Mouse (Mus musculus) forebrain, embryonic 14.5 days (tissue): ENCODE data around the gene Slc6a19. TPM values are rescaled to one million over a fixed set of nuclear protein-coding genes. Genes with fewer than 3 reads are reported as not detected.
"Not testable (repeated sequence)": the region's sequence is repeated elsewhere in the genome, so short reads cannot be mapped to it uniquely, and the experiment has no call there.

ENCODE experiments used
- ATAC-seq: fragments of 200-750 bp; cut with Nextera tagmentation; 2 replicates; pipeline ENCODE4 v1.8.0; 2017; ENCODE audit warnings: mild to moderate bottlenecking, moderate library complexity
- DNase-seq: peaks from one replicate; pipeline ENCODE4 v3.0.0-alpha.2; 2015; ENCODE audit warnings: low spot score
- H3K27ac ChIP-seq: fragments of 300-500 bp; sonication (generic); 2 replicates; pipeline ENCODE4 v1.5.1; 2014; ENCODE audit warnings: low read depth, mild to moderate bottlenecking, control low read depth, low read length, moderate library complexity
- H3K27me3 ChIP-seq: fragments of 300-500 bp; sonication (generic); replicated peaks from 2 replicates; pipeline ENCODE4 v1.6.1; 2014; ENCODE audit warnings: low read length, control low read depth, mixed read lengths; ENCODE audit not compliant: control insufficient read depth, insufficient read depth
- H3K36me3 ChIP-seq: fragments of 300-500 bp; sonication (generic); 2 replicates; pipeline ENCODE4 v1.6.1; 2014; ENCODE audit warnings: low read length, control low read depth; ENCODE audit not compliant: control insufficient read depth, insufficient read depth
- H3K4me1 ChIP-seq: fragments of 300-500 bp; sonication (generic); 2 replicates; pipeline ENCODE4 v1.6.1; 2014; ENCODE audit warnings: antibody characterized with exemption, low read length, control low read depth; ENCODE audit not compliant: control insufficient read depth, insufficient read depth
- H3K4me2 ChIP-seq: fragments of 300-500 bp; sonication (generic); 2 replicates; pipeline ENCODE4 v1.6.1; 2014; ENCODE audit warnings: mild to moderate bottlenecking, control low read depth, low read length
- H3K4me3 ChIP-seq: fragments of 300-500 bp; sonication (generic); 2 replicates; pipeline ENCODE4 v1.5.1; 2014; ENCODE audit warnings: low read depth, low read length, control low read depth
- H3K9ac ChIP-seq: fragments of 300-500 bp; sonication (generic); 2 replicates; pipeline ENCODE4 v1.6.1; 2014; ENCODE audit warnings: mild to moderate bottlenecking, low read length, control low read depth, moderate library complexity
- H3K9me3 ChIP-seq: fragments of 300-500 bp; sonication (generic); replicated peaks from 2 replicates; pipeline ENCODE4 v1.6.1; 2016; ENCODE audit warnings: low read length, control low read depth, mixed read lengths; ENCODE audit not compliant: control insufficient read depth
- WGBS: fragments of 180-500 bp; shearing (Covaris S2); extraction: QIAGEN DNeasy Blood & Tissue Kit; methylation state at CpG from one replicate; pipeline ENCODE4 v1.1.7; 2014; 5-methylcytosine and 5-hydroxymethylcytosine counted together
- polyA plus RNA-seq: library from polyadenylated mRNA; unstranded; fragments of >200 nt; fragmentation: Nextera tagmentation; extraction: Ambion mirVana; gene quantifications from 2 replicates; pipeline ENCODE4 v1.2.1, GENCODE M21; 2014

The Slc6a19 gene
- polyA plus RNA-seq, 1 experiment from 2014 or later = 0.41 TPM

DNA sequence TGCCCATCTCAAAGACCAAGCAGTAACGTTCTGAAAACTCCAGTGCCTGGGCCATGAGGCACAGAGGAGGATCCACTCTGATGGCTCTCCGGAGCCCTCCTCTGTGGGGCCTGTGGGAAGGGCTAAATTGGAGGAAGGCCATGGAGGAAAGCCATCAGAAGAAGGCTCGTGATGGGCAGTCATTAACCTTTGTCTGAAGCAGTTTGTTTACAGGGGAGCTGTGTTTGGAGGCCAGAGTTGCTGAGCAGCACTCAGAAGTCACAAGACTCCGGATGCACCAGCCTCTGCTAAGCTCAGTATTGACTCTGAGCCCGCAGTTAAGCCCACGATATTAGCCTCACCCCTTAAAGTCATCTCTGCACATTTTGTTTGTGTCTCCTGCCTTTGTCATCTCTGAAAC, 4.8 kb upstream of the Slc6a19 start:
- 75% methylated on average over 6 of the region's 6 CpGs for WGBS
- H3K36me3 ChIP-seq = no peaks in the 10 kb centered on the region

DNA sequence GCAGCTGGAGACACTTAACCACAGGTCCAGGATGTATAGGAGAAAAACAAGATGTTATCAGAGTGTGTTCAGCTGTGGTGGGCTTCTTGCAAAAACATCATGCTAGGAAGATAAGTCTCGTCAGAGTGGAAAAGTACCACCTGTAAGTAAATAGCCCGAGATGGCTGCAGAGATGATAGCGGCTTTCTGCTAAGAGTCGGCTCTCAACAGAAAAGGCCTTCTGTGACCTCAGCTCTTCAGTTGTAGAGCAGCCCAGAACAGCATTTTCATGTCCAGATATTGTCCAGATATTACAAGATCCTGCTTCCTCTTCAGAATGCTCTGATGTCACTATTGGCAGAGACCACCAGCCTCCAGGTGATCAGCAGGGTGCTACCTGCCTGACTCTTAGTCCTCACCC, 1.2 kb downstream of the Slc6a19 start:
- not testable (repeated sequence) for H3K9ac ChIP-seq, H3K4me3 ChIP-seq, H3K27ac ChIP-seq, H3K36me3 ChIP-seq, H3K4me1 ChIP-seq, ATAC-seq, H3K4me2 ChIP-seq, DNase-seq, H3K27me3 ChIP-seq, H3K9me3 ChIP-seq
- 88% methylated on average over 4 of the region's 4 CpGs for WGBS

More for the DNA sequence above, 4.8 kb upstream of the Slc6a19 start:
- Histone ChIP-seq H3K27me3 (no peaks in the 10 kb centered on the region), H3K4me1 (no peaks in the 10 kb centered on the region), H3K4me3 (no peak overlapping the region), H3K9me3 (no peaks in the 10 kb centered on the region), H3K4me2 (no peak overlapping the region), H3K9ac (no peak overlapping the region), H3K27ac (no peak overlapping the region)
- no peak for ATAC-seq
- DNase-seq = no peak

DNA sequence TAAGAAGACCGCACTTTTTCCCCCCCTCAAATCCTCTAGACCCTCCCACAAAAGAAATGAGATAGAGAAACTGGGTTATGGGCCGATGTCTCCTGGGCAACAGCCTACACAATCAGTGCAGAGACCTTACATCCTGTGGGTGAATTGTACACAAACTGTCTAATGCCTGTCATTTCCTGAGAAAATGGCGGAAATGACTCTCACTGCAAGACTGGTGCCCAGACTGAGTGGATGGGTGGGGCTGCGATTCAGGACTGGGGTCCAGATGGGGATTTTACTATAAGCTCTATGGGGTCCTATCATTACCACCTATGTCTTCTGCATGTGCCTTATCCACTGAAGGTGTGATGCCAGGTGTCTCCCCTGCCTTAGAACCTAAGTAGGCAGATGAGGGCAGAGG, 1.9 kb downstream of the Slc6a19 start:
- no peak overlapping the region for H3K4me3 ChIP-seq
- ATAC-seq = no peak
- 87% methylated on average over 4 of the region's 4 CpGs for WGBS

DNA sequence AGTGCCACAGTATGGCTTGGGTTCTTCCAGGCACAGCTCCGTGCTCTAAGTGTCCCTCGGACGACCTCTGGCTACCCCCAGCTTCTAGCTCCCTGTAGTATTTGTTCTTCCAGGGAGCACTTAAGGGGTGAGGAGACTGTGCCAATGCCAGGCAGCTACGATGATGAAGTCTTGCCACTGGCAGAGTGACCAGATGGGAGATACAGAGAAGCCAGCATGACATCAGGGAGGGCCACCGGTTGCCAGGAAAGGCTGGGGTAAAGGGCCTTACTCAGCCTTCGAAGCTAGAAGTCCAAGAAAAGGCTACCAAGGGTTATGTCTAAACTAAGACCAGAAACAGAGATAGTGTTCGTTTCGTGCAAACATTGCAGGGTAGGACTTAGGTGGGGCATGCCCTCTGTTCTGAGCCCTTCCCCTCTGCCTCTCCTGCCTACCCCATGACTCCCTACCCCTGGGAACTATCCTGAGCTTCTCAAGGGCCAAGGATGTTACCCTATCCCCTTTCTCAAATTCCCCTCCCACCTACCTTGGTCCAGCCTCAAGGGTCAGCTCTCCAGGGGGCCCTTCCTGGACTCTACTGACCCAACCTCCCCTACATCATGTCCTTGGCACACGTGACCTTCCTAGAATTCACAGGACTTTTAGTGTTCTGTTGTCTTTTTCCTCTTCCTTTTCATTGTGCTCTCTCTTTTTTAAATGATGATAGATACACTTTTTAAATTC, 3.3 kb downstream of the Slc6a19 start:
- no peaks in the 10 kb centered on the region for H3K27me3 ChIP-seq
- no peak overlapping the region for H3K9ac ChIP-seq
- no peaks in the 10 kb centered on the region for H3K36me3 ChIP-seq
- no peaks in the 10 kb centered on the region for H3K4me1 ChIP-seq
- no peaks in the 10 kb centered on the region for H3K9me3 ChIP-seq
- DNase-seq (no peak), ATAC-seq (no peak)
- no peak overlapping the region for H3K27ac ChIP-seq
- 76% methylated on average over 9 of the region's 9 CpGs for WGBS
- no peak overlapping the region for H3K4me3 ChIP-seq
- no peak overlapping the region for H3K4me2 ChIP-seq

More for the DNA sequence above, 1.9 kb downstream of the Slc6a19 start:
- no peak overlapping the region for H3K9ac ChIP-seq
- H3K4me2 ChIP-seq = no peak overlapping the region
- H3K4me1 ChIP-seq = no peaks in the 10 kb centered on the region
- no peaks in the 10 kb centered on the region for H3K27me3 ChIP-seq
- no peaks in the 10 kb centered on the region for H3K9me3 ChIP-seq
- no peaks in the 10 kb centered on the region for H3K36me3 ChIP-seq
- DNase-seq = no peak
- H3K27ac ChIP-seq = no peak overlapping the region

DNA sequence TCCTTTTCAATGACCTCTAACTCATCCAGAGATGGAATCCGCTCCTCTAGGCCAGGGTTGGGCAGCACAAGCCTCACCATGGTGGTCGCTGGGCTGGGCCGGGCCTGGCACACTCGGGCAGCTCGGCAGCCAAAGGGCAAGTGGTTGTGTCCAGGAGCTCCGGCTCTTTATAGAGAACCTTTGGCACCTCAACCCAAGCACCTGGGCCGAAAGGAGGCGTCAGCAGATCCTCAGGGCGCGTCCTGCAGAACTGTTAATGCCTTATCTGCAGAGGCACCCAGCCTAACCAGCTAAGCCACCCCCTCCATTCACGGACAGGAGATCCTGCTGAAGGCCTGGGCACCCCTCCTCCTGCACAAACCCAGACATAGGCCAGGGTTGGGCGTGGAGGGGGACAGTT, 4.1 kb downstream of the Slc6a19 start:
- no peak overlapping the region for H3K9ac ChIP-seq
- no peak overlapping the region for H3K4me3 ChIP-seq
- ATAC-seq = no peak
- H3K9me3 ChIP-seq = no peaks in the 10 kb centered on the region
- no peaks in the 10 kb centered on the region for H3K27me3 ChIP-seq
- WGBS = 94% methylated on average over 12 of the region's 12 CpGs
- no peak for DNase-seq
- no peak overlapping the region for H3K4me2 ChIP-seq
- no peaks in the 10 kb centered on the region for H3K4me1 ChIP-seq
- H3K27ac ChIP-seq = no peak overlapping the region
- H3K36me3 ChIP-seq = no peaks in the 10 kb centered on the region

DNA sequence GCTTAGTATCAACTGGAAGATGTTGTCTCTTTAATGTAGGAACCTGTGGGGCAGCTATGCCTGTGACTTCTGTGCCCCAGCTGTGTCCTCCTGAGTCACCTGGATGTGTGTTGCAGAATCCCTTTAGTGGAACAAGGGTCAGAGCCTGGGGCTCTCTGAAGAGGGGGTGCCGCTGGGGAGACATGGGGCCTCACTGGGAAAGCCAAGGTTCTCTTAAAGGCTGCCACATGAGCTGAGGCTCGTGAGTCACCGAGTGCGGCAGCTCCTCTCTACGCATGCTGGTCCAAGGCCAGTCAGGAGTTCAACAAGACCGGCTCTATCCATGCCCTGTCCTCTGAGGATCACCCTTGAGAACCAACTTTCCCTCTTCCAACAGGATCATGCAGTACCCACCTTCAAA, 5.0 kb downstream of the Slc6a19 start:
- H3K4me3 ChIP-seq = no peak overlapping the region
- ATAC-seq = no peak
- H3K9ac ChIP-seq = no peak overlapping the region
- H3K4me1 ChIP-seq = no peaks in the 10 kb centered on the region
- no peak overlapping the region for H3K27ac ChIP-seq
- no peaks in the 10 kb centered on the region for H3K36me3 ChIP-seq
- WGBS = 94% methylated on average over 6 of the region's 6 CpGs
- H3K4me2 ChIP-seq = no peak overlapping the region
- DNase-seq = no peak
- H3K9me3 ChIP-seq = no peaks in the 10 kb centered on the region
- no peaks in the 10 kb centered on the region for H3K27me3 ChIP-seq

DNA sequence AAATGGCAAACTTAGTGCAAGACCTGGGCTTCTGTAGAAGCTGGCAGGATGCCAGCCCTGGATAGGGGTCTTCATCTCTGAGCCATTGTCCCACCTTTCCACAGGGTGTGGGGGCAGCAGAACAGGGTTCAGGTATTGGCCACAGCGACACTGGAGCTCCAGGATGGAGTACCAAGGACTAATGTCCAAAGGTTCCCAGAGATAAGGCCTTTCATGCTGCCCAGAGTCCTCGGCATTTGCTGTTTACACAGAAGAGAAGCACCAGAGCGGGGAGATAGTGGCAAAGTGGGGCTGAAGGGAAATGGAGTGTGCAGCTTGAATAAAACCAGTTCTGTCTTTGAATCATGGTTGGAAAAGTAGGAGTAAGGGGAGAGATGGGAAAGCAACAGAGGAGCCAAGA, 8.1 kb downstream of the Slc6a19 start:
- Histone ChIP-seq H3K4me3 (no peak overlapping the region), H3K36me3 (no peaks in the 10 kb centered on the region), H3K27ac (no peak overlapping the region), H3K4me1 (no peaks in the 10 kb centered on the region), H3K9ac (no peak overlapping the region), H3K4me2 (no peak overlapping the region), H3K27me3 (no peaks in the 10 kb centered on the region), H3K9me3 (no peaks in the 10 kb centered on the region)
- ATAC-seq = no peak
- no peak for DNase-seq
- WGBS = 86% methylated on average over 3 of the region's 3 CpGs

DNA sequence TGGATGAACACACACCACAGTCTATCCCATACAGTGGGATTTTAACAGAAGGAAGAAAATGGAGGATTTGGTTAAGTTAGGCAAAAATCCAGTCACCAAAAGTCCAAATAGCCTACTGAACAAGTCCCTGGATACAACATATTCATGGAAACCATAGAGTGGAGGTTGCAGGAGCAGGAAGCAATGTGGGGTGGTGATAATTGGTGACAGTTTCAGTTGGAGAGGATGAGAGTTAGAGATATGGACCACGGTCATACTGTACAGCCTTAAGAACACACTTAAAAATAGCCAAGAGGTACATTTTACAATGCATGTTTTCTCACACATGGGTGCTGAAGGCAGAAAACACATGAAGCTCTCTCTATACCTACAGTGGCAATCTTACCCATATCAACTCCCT, 9.7 kb downstream of the Slc6a19 start:
- 77% methylated on average over 1 of the region's 1 CpGs for WGBS
- Histone ChIP-seq H3K27ac (no peak overlapping the region), H3K9ac (no peak overlapping the region), H3K9me3 (no peaks in the 10 kb centered on the region), H3K36me3 (no peaks in the 10 kb centered on the region), H3K4me1 (no peaks in the 10 kb centered on the region), H3K27me3 (no peaks in the 10 kb centered on the region), H3K4me2 (no peak overlapping the region), H3K4me3 (no peak overlapping the region)
- no peak for ATAC-seq
- no peak for DNase-seq

DNA sequence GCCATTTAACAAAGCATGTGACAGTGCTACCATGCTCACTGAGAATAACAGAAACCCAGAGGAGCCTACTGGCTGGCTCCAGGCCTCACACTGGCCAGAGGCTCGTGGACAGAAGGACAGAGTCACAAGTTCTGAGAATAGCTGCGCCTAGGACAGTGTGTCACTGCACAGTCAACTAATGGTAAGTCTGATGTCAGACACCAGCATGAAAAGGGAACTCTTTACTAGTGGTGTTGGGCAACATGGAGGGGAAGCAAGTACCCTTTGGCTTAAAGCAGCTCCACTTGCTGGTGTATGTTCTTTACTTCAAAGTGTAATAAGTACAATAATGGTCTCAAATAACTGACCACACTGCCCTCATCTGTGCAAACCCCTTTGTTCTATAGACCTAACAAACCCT, 11.3 kb downstream of the Slc6a19 start:
- no peak for DNase-seq
- Histone ChIP-seq H3K4me3 (no peak overlapping the region), H3K36me3 (no peaks in the 10 kb centered on the region), H3K4me1 (no peaks in the 10 kb centered on the region), H3K9me3 (no peaks in the 10 kb centered on the region), H3K9ac (no peak overlapping the region), H3K27ac (no peak overlapping the region), H3K27me3 (no peaks in the 10 kb centered on the region), H3K4me2 (no peak overlapping the region)
- 63% methylated on average over 2 of the region's 2 CpGs for WGBS
- ATAC-seq = no peak
